Mouse (Mus musculus): ENCODE results near the gene Tmem53. TPM values are rescaled to one million over a fixed set of nuclear protein-coding genes. Genes with fewer than 3 reads are reported as not detected.

Tmem53 gene
- polyA plus RNA-seq, 1 experiment from 2014 or later: 13.1 TPM

GRCm38 (mm10) chr4:117274720-117275119 lies 23.0 kb downstream of the Tmem53 start:
- Histone ChIP-seq H3K4me3 (ENCODE audit: low read depth, low read length) (no peak overlapping the region), H3K4me1 (replicated peaks; ENCODE audit: control insufficient read depth, insufficient read depth, low read length) (peaks cover 10% of the 10 kb centered on the region), H3K27me3 (ENCODE audit: control insufficient read depth, insufficient read depth, low read length) (no peaks in the 10 kb centered on the region; the same call in 1 of the 2 replicates), H3K36me3 (ENCODE audit: control insufficient read depth, insufficient read depth, low read length) (peaks cover 25% of the 10 kb centered on the region), H3K4me2 (replicated peaks; ENCODE audit: low read depth, low read length) (no peak overlapping the region), H3K9me3 (ENCODE audit: control insufficient read depth, low read length) (no peaks in the 10 kb centered on the region), H3K9ac (ENCODE audit: low read depth, low read length) (no peak overlapping the region), H3K27ac (ENCODE audit: low read depth, low read length) (no peak overlapping the region)
- ATAC-seq (ENCODE audit: low FRiP score) (no peak), DNase-seq (ENCODE audit: low spot score) (no peak)
- 95% methylated on average over 4 of the region's 4 CpGs for WGBS

GRCm38 (mm10) chr4:117276281-117276711 lies 24.5 kb downstream of the Tmem53 start:
- 75% methylated on average over 17 of the region's 17 CpGs for WGBS
- Histone ChIP-seq H3K9me3 (ENCODE audit: control insufficient read depth, low read length) (no peaks in the 10 kb centered on the region), H3K4me1 (replicated peaks; ENCODE audit: control insufficient read depth, insufficient read depth, low read length) (peaks cover 10% of the 10 kb centered on the region), H3K27ac (ENCODE audit: low read depth, low read length) (peak overlapping the region; percentile 80), H3K4me3 (ENCODE audit: low read depth, low read length) (no peak overlapping the region), H3K36me3 (ENCODE audit: control insufficient read depth, insufficient read depth, low read length) (peaks cover 25% of the 10 kb centered on the region), H3K27me3 (ENCODE audit: control insufficient read depth, insufficient read depth, low read length) (no peaks in the 10 kb centered on the region; the same call in 1 of the 2 replicates), H3K9ac (ENCODE audit: low read depth, low read length) (no peak overlapping the region), H3K4me2 (replicated peaks; ENCODE audit: low read depth, low read length) (no peak overlapping the region)
- ATAC-seq (ENCODE audit: low FRiP score) (peak; percentile 52), DNase-seq (ENCODE audit: low spot score) (peak; percentile 52)

- peaks cover 25% of the 10 kb centered on the region for H3K36me3 ChIP-seq (ENCODE audit: control insufficient read depth, insufficient read depth, low read length)
- H3K27ac ChIP-seq (ENCODE audit: low read depth, low read length): peak overlapping the region; percentile 80
- no peaks in the 10 kb centered on the region for H3K27me3 ChIP-seq (ENCODE audit: control insufficient read depth, insufficient read depth, low read length)
- 87% methylated on average over 13 of the region's 13 CpGs for WGBS
- ATAC-seq (ENCODE audit: low FRiP score) (no peak), DNase-seq (ENCODE audit: low spot score) (no peak)
- no peaks in the 10 kb centered on the region for H3K9me3 ChIP-seq (ENCODE audit: control insufficient read depth, low read length)
- no peak overlapping the region for H3K9ac ChIP-seq (ENCODE audit: low read depth, low read length)
- peaks cover 10% of the 10 kb centered on the region for H3K4me1 ChIP-seq (replicated peaks; ENCODE audit: control insufficient read depth, insufficient read depth, low read length)
- no peak overlapping the region for H3K4me2 ChIP-seq (replicated peaks; ENCODE audit: low read depth, low read length)
- no peak overlapping the region for H3K4me3 ChIP-seq (ENCODE audit: low read depth, low read length)
Measured at GRCm38 (mm10) chr4:117277021-117277420, 25.3 kb downstream of the Tmem53 start.

- Histone ChIP-seq H3K36me3 (ENCODE audit: control insufficient read depth, insufficient read depth, low read length) (peaks cover 25% of the 10 kb centered on the region), H3K27ac (ENCODE audit: low read depth, low read length) (no peak overlapping the region), H3K4me1 (replicated peaks; ENCODE audit: control insufficient read depth, insufficient read depth, low read length) (peaks cover 13% of the 10 kb centered on the region), H3K27me3 (ENCODE audit: control insufficient read depth, insufficient read depth, low read length) (no peaks in the 10 kb centered on the region), H3K9me3 (ENCODE audit: control insufficient read depth, low read length) (no peaks in the 10 kb centered on the region), H3K4me2 (replicated peaks; ENCODE audit: low read depth, low read length) (no peak overlapping the region), H3K4me3 (ENCODE audit: low read depth, low read length) (no peak overlapping the region), H3K9ac (ENCODE audit: low read depth, low read length) (no peak overlapping the region)
- DNase-seq (ENCODE audit: low spot score) (no peak), ATAC-seq (ENCODE audit: low FRiP score) (no peak)
- WGBS: 87% methylated on average over 7 of the region's 7 CpGs
Measured at GRCm38 (mm10) chr4:117277687-117278086, 25.9 kb downstream of the Tmem53 start.

DNA sequence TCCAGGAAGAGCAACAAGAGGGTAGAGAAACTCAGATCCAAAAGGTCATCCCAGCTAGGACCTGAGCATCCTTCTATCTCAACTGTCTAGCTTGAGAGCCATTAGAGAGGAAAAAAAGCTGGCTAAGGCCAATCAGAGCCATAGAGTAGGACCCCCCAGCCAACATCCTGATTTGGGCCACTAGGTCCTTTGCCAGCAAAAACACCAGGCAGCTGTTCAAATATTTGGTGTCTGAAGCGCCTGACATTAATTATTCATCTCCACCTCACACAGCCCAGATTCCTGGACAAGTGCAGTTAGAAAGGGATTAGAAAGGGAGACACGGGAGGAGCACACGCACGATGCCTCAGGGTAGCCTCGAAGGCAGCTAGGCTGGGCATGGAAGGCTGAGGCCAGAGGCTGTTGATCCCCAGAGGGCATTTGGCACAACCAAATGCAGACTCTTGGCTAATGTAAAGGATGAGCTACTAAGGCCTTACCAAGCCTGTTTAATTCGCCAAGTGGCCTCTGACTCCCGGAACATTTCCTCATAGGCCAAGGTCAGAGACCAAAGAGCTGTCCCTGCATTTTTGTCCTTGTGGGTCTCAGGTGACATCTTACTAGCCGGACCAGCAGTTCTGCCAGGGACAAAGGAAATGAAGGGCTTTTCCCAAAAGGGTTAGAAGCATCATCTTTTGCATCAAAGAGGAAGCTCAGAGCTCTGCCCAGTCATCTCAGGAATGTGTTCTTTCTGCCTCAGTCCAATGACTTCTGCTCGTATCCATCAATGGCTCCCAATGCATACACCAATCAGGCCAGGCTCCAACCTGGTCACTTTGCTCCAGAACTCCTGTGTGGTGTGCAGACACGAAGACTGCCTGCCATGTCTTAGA lies 26.9 kb downstream of the Tmem53 start:
- no peaks in the 10 kb centered on the region for H3K27me3 ChIP-seq (ENCODE audit: control insufficient read depth, insufficient read depth, low read length)
- H3K4me1 ChIP-seq (replicated peaks; ENCODE audit: control insufficient read depth, insufficient read depth, low read length): peaks cover 10% of the 10 kb centered on the region
- 80% methylated on average over 10 of the region's 10 CpGs for WGBS
- H3K9ac ChIP-seq (ENCODE audit: low read depth, low read length): no peak overlapping the region
- ATAC-seq (ENCODE audit: low FRiP score): no peak
- no peak overlapping the region for H3K4me3 ChIP-seq (ENCODE audit: low read depth, low read length)
- H3K36me3 ChIP-seq (ENCODE audit: control insufficient read depth, insufficient read depth, low read length): peaks cover 23% of the 10 kb centered on the region
- DNase-seq (ENCODE audit: low spot score): no peak
- no peak overlapping the region for H3K4me2 ChIP-seq (replicated peaks; ENCODE audit: low read depth, low read length)
- no peak overlapping the region for H3K27ac ChIP-seq (ENCODE audit: low read depth, low read length)
- H3K9me3 ChIP-seq (ENCODE audit: control insufficient read depth, low read length): no peaks in the 10 kb centered on the region

DNA sequence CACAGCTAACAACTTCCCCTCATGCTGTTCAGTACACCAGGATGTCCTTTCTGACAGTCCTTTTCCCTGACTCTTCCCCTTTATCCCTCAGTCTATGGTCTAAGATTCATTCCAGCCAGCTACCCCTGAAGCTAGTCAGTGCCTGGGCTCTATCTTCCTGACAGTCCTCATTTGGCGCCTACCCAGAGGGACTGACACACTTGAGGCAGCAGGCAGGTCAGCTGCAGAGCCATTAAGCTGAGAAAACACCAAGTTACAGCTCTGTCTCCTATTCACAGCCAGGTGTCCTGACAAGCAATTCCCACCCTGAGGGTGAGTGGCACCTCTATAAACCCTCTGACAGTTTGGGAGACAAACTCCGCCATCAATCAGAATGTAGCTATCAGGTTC lies 27.5 kb downstream of the Tmem53 start:
- H3K27ac ChIP-seq (ENCODE audit: low read depth, low read length): no peak overlapping the region
- peaks cover 19% of the 10 kb centered on the region for H3K36me3 ChIP-seq (ENCODE audit: control insufficient read depth, insufficient read depth, low read length)
- H3K4me3 ChIP-seq (ENCODE audit: low read depth, low read length): no peak overlapping the region
- 89% methylated on average over 2 of the region's 2 CpGs for WGBS
- no peaks in the 10 kb centered on the region for H3K9me3 ChIP-seq (ENCODE audit: control insufficient read depth, low read length)
- H3K4me1 ChIP-seq (replicated peaks; ENCODE audit: control insufficient read depth, insufficient read depth, low read length): peaks cover 14% of the 10 kb centered on the region
- ATAC-seq (ENCODE audit: low FRiP score): no peak
- no peaks in the 10 kb centered on the region for H3K27me3 ChIP-seq (ENCODE audit: control insufficient read depth, insufficient read depth, low read length)
- DNase-seq (ENCODE audit: low spot score): no peak
- H3K9ac ChIP-seq (ENCODE audit: low read depth, low read length): no peak overlapping the region
- no peak overlapping the region for H3K4me2 ChIP-seq (replicated peaks; ENCODE audit: low read depth, low read length)

DNA sequence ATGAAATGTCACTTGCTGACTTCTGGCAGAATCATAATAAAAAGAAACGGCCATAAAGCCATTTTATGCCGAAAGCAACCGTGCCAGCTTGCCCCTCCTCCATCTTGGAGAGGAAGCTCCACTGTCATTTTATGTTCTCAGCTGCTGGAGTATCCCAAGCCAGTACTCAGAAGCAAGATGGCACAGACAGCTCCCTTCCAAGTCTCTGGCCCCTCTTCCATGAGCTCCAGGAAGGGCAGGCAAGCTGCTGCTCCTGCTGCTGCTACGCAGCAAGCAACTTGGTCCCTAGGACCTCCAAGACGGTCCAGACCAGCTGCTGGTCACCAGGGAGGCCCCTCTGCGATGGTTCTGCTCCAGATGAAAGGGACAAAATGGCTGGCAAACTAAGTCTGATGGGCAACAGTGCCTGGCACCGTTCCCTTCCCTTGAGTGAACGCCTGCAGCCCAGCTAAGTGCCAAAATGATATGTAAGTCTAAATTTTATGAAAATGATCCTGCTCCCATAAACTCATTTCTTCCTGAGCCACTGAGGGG lies 28.7 kb downstream of the Tmem53 start:
- no peaks in the 10 kb centered on the region for H3K27me3 ChIP-seq (ENCODE audit: control insufficient read depth, insufficient read depth, low read length)
- DNase-seq (ENCODE audit: low spot score) (no peak), ATAC-seq (ENCODE audit: low FRiP score) (no peak)
- no peaks in the 10 kb centered on the region for H3K9me3 ChIP-seq (ENCODE audit: control insufficient read depth, low read length)
- peaks cover 17% of the 10 kb centered on the region for H3K36me3 ChIP-seq (ENCODE audit: control insufficient read depth, insufficient read depth, low read length)
- H3K4me3 ChIP-seq (ENCODE audit: low read depth, low read length): no peak overlapping the region
- 0 out of 2 replicates have a peak overlapping the region, but pooled peaks have one; percentile 19 for H3K9ac ChIP-seq (ENCODE audit: low read depth, low read length)
- WGBS: 91% methylated on average over 8 of the region's 8 CpGs
- no peak overlapping the region for H3K27ac ChIP-seq (ENCODE audit: low read depth, low read length)
- peaks cover 14% of the 10 kb centered on the region for H3K4me1 ChIP-seq (replicated peaks; ENCODE audit: control insufficient read depth, insufficient read depth, low read length)
- H3K4me2 ChIP-seq (replicated peaks; ENCODE audit: low read depth, low read length): no peak overlapping the region

DNA sequence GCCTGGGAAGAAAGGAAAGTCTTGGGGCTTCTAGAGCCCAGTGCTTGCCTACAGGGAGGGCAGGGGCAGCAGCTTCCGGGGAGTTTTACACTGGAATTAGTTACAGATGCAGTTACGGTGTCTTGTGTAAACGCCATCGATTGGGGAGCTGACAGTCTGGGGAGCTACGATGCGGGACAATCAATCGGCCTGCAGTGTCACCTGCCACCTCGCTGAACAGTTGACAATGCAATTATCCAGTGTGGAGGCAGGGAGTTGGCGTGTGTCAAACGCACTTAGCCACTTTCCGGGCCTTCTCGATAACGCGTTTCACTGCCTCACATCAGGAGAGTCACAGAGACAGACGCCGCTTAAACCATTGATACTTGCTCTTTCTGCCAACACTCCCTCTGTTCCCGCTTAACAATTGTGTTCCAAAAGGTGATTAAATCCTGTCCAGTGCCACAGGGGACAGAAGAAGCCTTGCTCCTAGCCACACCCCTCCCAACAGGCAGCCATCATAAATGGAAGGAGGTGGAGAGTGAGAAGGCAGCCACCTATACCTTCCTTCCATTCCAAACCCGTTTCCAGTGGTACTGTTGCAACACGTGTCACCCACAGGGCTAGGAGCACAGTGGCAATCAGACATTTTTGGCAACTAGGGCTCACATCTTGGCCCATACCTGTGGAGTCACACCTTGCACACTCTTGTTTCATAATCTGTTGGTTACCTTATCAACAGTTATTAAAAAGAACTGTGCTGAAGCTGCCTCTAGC lies 29.5 kb downstream of the Tmem53 start:
- 70% methylated on average over 19 of the region's 19 CpGs for WGBS
- Histone ChIP-seq H3K4me3 (ENCODE audit: low read depth, low read length) (no peak overlapping the region), H3K27me3 (ENCODE audit: control insufficient read depth, insufficient read depth, low read length) (no peaks in the 10 kb centered on the region), H3K4me2 (replicated peaks; ENCODE audit: low read depth, low read length) (no peak overlapping the region), H3K9me3 (ENCODE audit: control insufficient read depth, low read length) (no peaks in the 10 kb centered on the region), H3K9ac (ENCODE audit: low read depth, low read length) (no peak overlapping the region), H3K4me1 (replicated peaks; ENCODE audit: control insufficient read depth, insufficient read depth, low read length) (peaks cover 14% of the 10 kb centered on the region), H3K27ac (ENCODE audit: low read depth, low read length) (peak overlapping the region; percentile 7; the same call in 1 of the 2 replicates), H3K36me3 (ENCODE audit: control insufficient read depth, insufficient read depth, low read length) (peaks cover 18% of the 10 kb centered on the region)
- DNase-seq (ENCODE audit: low spot score) (no peak), ATAC-seq (ENCODE audit: low FRiP score) (no peak)
